Mouse (Mus musculus) layer of hippocampus, postnatal 25 days (tissue): ENCODE measurements around the gene Chka. TPM values are rescaled to one million over a fixed set of nuclear protein-coding genes. Genes with fewer than 3 reads are reported as not detected.

Experiments used
- DNase-seq, 2 experiments: peaks; one replicate each; pipeline ENCODE4 v3.0.0; 2022; ENCODE audit warnings: mixed read lengths in 2 of 2, low spot score in 1 of 2; ENCODE audit errors: extremely low spot score in 1 of 2
- total RNA-seq, 2 experiments: library from RNA; stranded (reverse); gene quantifications; 2 replicates each; pipeline ENCODE4 v1.2.3; 2021

Gene Chka
- 10 to 100 TPM; 78.4 to 97.2 TPM for total RNA-seq

GRCm38 (mm10) chr19:3851502-3851962 lies at the start of gene Chka:
TSS of gene Chka (plus strand) at chr19:3851773.
- DNase-seq: peak; percentile 97 to 98

GRCm38 (mm10) chr19:3805526-3805925 lies 46.0 kb upstream of the Chka start:
- no peak for DNase-seq

GRCm38 (mm10) chr19:3810536-3811233 lies 40.9 kb upstream of the Chka start:
- DNase-seq: no peak

GRCm38 (mm10) chr19:3814461-3814860 lies 37.1 kb upstream of the Chka start:
- DNase-seq: no peak

- DNase-seq: no peak
These were observed 35.7 kb upstream of the Chka start for GRCm38 (mm10) chr19:3815824-3816223.

GRCm38 (mm10) chr19:3819080-3819479 lies 32.5 kb upstream of the Chka start:
- DNase-seq: no peak

GRCm38 (mm10) chr19:3819899-3820444 lies 31.6 kb upstream of the Chka start:
- DNase-seq: no peak

- DNase-seq: no peak
These were observed 26.5 kb upstream of the Chka start for GRCm38 (mm10) chr19:3825044-3825443.

GRCm38 (mm10) chr19:3829863-3830262 lies 21.7 kb upstream of the Chka start:
- DNase-seq: no peak

GRCm38 (mm10) chr19:3831716-3832115 lies 19.9 kb upstream of the Chka start:
- no peak for DNase-seq

- DNase-seq: no peak
These were observed 18.7 kb upstream of the Chka start for GRCm38 (mm10) chr19:3832851-3833353.

GRCm38 (mm10) chr19:3834301-3834700 lies 17.3 kb upstream of the Chka start:
- no peak for DNase-seq

GRCm38 (mm10) chr19:3836791-3837190 lies 14.8 kb upstream of the Chka start:
- DNase-seq: no peak

GRCm38 (mm10) chr19:3838931-3839330 lies 12.6 kb upstream of the Chka start:
- DNase-seq: no peak

GRCm38 (mm10) chr19:3839686-3840085 lies 11.9 kb upstream of the Chka start:
- no peak for DNase-seq

GRCm38 (mm10) chr19:3840214-3840651 lies 11.3 kb upstream of the Chka start:
- DNase-seq: no peak

- DNase-seq: no peak
These were observed 10.9 kb upstream of the Chka start for GRCm38 (mm10) chr19:3840685-3841084.

GRCm38 (mm10) chr19:3842359-3843148 lies 9.0 kb upstream of the Chka start:
- no peak for DNase-seq

GRCm38 (mm10) chr19:3843629-3844028 lies 7.9 kb upstream of the Chka start:
- no peak for DNase-seq

- DNase-seq: no peak
These were observed 6.7 kb upstream of the Chka start for GRCm38 (mm10) chr19:3844836-3845235.

GRCm38 (mm10) chr19:3845339-3845738 lies 6.2 kb upstream of the Chka start:
- DNase-seq: no peak
